Mouse (Mus musculus): ENCODE data around the gene Tmf1.

DNA sequence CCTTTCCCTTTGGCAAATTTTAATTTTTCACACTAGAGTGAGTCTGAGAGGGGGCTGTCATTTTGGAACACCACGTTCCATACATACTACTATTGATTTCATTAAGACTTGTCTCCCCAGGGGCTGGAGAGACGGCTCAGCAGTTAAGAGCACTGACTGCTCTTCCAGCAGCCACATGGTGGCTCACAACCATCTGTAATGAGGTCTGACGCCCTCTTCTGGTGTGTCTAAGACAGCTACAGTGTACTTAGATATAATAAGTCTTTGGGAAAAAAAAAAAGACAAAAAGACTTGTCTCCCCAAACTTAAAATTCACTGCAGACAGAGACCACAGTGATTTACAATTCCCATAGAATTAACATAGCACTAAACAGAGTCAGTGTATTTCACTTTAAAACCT lies 21.5 kb upstream of the Tmf1 start:
- TF ChIP-seq CTCF (IDR thresholded peaks at IDR 0.05; ENCODE audit: borderline replicate concordance, insufficient read depth, low read length) (no peak), POLR2A (IDR thresholded peaks at IDR 0.05; ENCODE audit: low read depth, low read length) (no peak)

All from embryonic fibroblast, embryonic 13.5 days (primary cell).